27 mouse cellular contexts compared by ENCODE assay signal in the genomic region with DNA sequence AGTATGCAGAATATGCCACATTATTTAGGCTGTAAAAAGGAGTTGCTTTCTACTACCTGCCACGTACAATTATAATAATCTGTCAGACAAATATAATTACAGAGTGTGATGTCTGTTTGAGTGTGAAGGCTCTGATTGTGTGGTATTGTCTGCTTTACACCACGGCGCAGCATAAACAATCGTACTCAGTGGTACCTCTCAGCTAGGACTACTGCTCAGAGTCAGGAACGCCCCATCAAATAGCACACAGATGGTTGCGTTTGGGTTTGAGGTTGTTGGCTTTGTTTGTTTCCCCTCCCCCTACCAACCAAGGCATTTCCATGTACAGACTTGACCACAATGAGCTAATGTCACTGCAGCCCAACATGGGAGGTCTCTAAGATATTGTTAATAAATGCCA.
A peak's percentile ranks its signal among the peaks of the same experiment; 100 is the strongest.
DNase-seq lines count a peak whose midpoint lies in the region; ATAC-seq and TF ChIP-seq lines count a peak whose summit lies in the region.
"Had no signal": no experiment of that assay in that cellular context is flagged by ENCODE, and none has a peak within 500 bp of the region (broad histone marks: within the 10 kb centered on the region; RNA-seq: fewer than 3 reads in every experiment).

No protein-coding gene starts in this region.

- no peak overlapping the region for H3K4me2 ChIP-seq in forebrain, embryonic 14.5 days (ENCODE audit: low read length)
- no peak overlapping the region for H3K4me2 ChIP-seq in forebrain, embryonic 12.5 days
- H3K4me2 ChIP-seq in stomach, embryonic 16.5 days (ENCODE audit: low read depth, low read length) = no peak overlapping the region
- H3K4me2 ChIP-seq in stomach, postnatal 0 days (replicated peaks; ENCODE audit: low read depth) = no peak overlapping the region
- H3K4me2 ChIP-seq: embryonic facial prominence, embryonic 12.5 days; embryonic facial prominence, embryonic 15.5 days; heart, embryonic 12.5 days; heart, embryonic 15.5 days; hindbrain, embryonic 14.5 days had no signal

- 0 out of 2 replicates have a peak, but pooled peaks have one; percentile 37 for ATAC-seq in forebrain, embryonic 14.5 days
- ATAC-seq in forebrain, embryonic 12.5 days (ENCODE audit: low FRiP score) = no peak
- no peak for ATAC-seq in stomach, embryonic 16.5 days (ENCODE audit: insufficient read depth, low FRiP score)
- no peak for ATAC-seq in stomach, postnatal 0 days (ENCODE audit: low FRiP score, low TSS enrichment)
- ATAC-seq: hindbrain, postnatal 0 days; inflammation-experienced regulatory T-cells, adult 6 months; Patski had no signal

- TF ChIP-seq EP300 in stomach, postnatal 0 days (optimal IDR thresholded peaks at IDR 0.05) = no peak

- DNase-seq in forebrain, embryonic 14.5 days (ENCODE audit: low spot score) = no peak
- no peak for DNase-seq in layer of hippocampus, adult 2 months (ENCODE audit: low spot score in 2 of 2)
- DNase-seq in layer of hippocampus, adult 8-10 months (ENCODE audit: low spot score in 2 of 2) = no peak
- no peak for DNase-seq in stomach, postnatal 0 days (ENCODE audit: low spot score)
- no peak for DNase-seq in embryonic facial prominence, embryonic 10.5 days (ENCODE audit: low spot score)
- DNase-seq: adrenal gland, postnatal 10 days; adrenal gland, postnatal 36 days; B cell, adult 2 months; cerebellum, adult 18-20 months; cerebellum, adult 9-10 months; cerebellum, postnatal 14 days; gastrocnemius, postnatal 10 days; gastrocnemius, postnatal 36 days; heart, postnatal 10 days; heart, postnatal 36 days had no signal

- no peak overlapping the region for H3K27ac ChIP-seq in forebrain, embryonic 14.5 days (ENCODE audit: low read depth, low read length)
- H3K27ac ChIP-seq in forebrain, embryonic 12.5 days = no peak overlapping the region
- H3K27ac ChIP-seq in layer of hippocampus, adult 2 months = 0 out of 2 replicates have a peak overlapping the region, but pooled peaks have one; percentile 25
- peak overlapping the region; percentile 33; the same call in 1 of the 2 replicates for H3K27ac ChIP-seq in stomach, embryonic 16.5 days (ENCODE audit: low read length)
- H3K27ac ChIP-seq in stomach, postnatal 0 days (replicated peaks) = no peak overlapping the region
- H3K27ac ChIP-seq in embryonic facial prominence, embryonic 10.5 days (replicated peaks) = no peak overlapping the region
- H3K27ac ChIP-seq: embryonic facial prominence, embryonic 12.5 days; embryonic facial prominence, embryonic 15.5 days; heart, embryonic 15.5 days; hindbrain, embryonic 14.5 days; hindbrain, postnatal 0 days had no signal

- no peak overlapping the region for H3K9ac ChIP-seq in forebrain, embryonic 14.5 days (ENCODE audit: low read length)
- no peak overlapping the region for H3K9ac ChIP-seq in forebrain, embryonic 12.5 days
- no peak overlapping the region for H3K9ac ChIP-seq in stomach, embryonic 16.5 days (ENCODE audit: low read length)
- no peak overlapping the region for H3K9ac ChIP-seq in stomach, postnatal 0 days (ENCODE audit: low read length)
- H3K9ac ChIP-seq: embryonic facial prominence, embryonic 12.5 days; embryonic facial prominence, embryonic 15.5 days; heart, embryonic 12.5 days; heart, embryonic 15.5 days; hindbrain, embryonic 14.5 days had no signal

- WGBS in forebrain, embryonic 14.5 days = 77% methylated on average over 6 of the region's 6 CpGs
- 71% methylated on average over 6 of the region's 6 CpGs for WGBS in forebrain, embryonic 12.5 days
- 73% methylated on average over 6 of the region's 6 CpGs for WGBS in stomach, embryonic 16.5 days
- WGBS in stomach, postnatal 0 days = 75% methylated on average over 6 of the region's 6 CpGs
- WGBS in embryonic facial prominence, embryonic 10.5 days = 81% methylated on average over 6 of the region's 6 CpGs

- no peak for TF ChIP-seq CTCF in layer of hippocampus, adult 2 months (conservative IDR thresholded peaks at IDR 0.05)
- no peak for TF ChIP-seq CTCF in stomach, postnatal 0 days (IDR thresholded peaks at IDR 0.05; ENCODE audit: low read depth)

- no peaks in the 10 kb centered on the region for H3K9me3 ChIP-seq in forebrain, embryonic 14.5 days (replicated peaks; ENCODE audit: control insufficient read depth, low read length)
- H3K9me3 ChIP-seq in forebrain, embryonic 12.5 days = no peaks in the 10 kb centered on the region
- H3K9me3 ChIP-seq in stomach, embryonic 16.5 days (replicated peaks; ENCODE audit: control insufficient read depth, low read length) = no peaks in the 10 kb centered on the region
- no peaks in the 10 kb centered on the region for H3K9me3 ChIP-seq in stomach, postnatal 0 days (ENCODE audit: control insufficient read depth, low read length)
- H3K9me3 ChIP-seq in embryonic facial prominence, embryonic 10.5 days = no peaks in the 10 kb centered on the region
- H3K9me3 ChIP-seq: embryonic facial prominence, embryonic 12.5 days; embryonic facial prominence, embryonic 15.5 days; heart, embryonic 12.5 days; heart, embryonic 15.5 days had no signal

- 0 out of 2 replicates have a peak, but pooled peaks cover 2% of the 10 kb centered on the region for H3K4me1 ChIP-seq in forebrain, embryonic 14.5 days (ENCODE audit: control insufficient read depth, insufficient read depth, low read length)
- H3K4me1 ChIP-seq in forebrain, embryonic 12.5 days = no peaks in the 10 kb centered on the region
- no peaks in the 10 kb centered on the region; the same call in 1 of the 2 replicates for H3K4me1 ChIP-seq in stomach, embryonic 16.5 days (ENCODE audit: control insufficient read depth, insufficient read depth, low read length)
- no peaks in the 10 kb centered on the region for H3K4me1 ChIP-seq in stomach, postnatal 0 days (replicated peaks; ENCODE audit: control insufficient read depth, insufficient read depth)
- no peaks in the 10 kb centered on the region for H3K4me1 ChIP-seq in embryonic facial prominence, embryonic 10.5 days
- H3K4me1 ChIP-seq: embryonic facial prominence, embryonic 12.5 days; heart, embryonic 12.5 days; heart, embryonic 15.5 days had no signal

- no peaks in the 10 kb centered on the region for H3K36me3 ChIP-seq in forebrain, embryonic 14.5 days (ENCODE audit: control insufficient read depth, insufficient read depth, low read length)
- no peaks in the 10 kb centered on the region for H3K36me3 ChIP-seq in forebrain, embryonic 12.5 days (replicated peaks)
- no peaks in the 10 kb centered on the region for H3K36me3 ChIP-seq in stomach, embryonic 16.5 days (ENCODE audit: control insufficient read depth, insufficient read depth, low read length)
- H3K36me3 ChIP-seq in stomach, postnatal 0 days (ENCODE audit: control insufficient read depth, insufficient read depth, low read length) = no peaks in the 10 kb centered on the region
- no peaks in the 10 kb centered on the region for H3K36me3 ChIP-seq in embryonic facial prominence, embryonic 10.5 days (replicated peaks)
- H3K36me3 ChIP-seq: embryonic facial prominence, embryonic 12.5 days; embryonic facial prominence, embryonic 15.5 days; G1E; heart, embryonic 12.5 days; heart, embryonic 15.5 days had no signal

- no peaks in the 10 kb centered on the region for H3K27me3 ChIP-seq in forebrain, embryonic 14.5 days (replicated peaks; ENCODE audit: control insufficient read depth, insufficient read depth, low read length)
- H3K27me3 ChIP-seq in forebrain, embryonic 12.5 days = no peaks in the 10 kb centered on the region
- H3K27me3 ChIP-seq in stomach, embryonic 16.5 days (ENCODE audit: control insufficient read depth, insufficient read depth, low read length) = no peaks in the 10 kb centered on the region
- H3K27me3 ChIP-seq in stomach, postnatal 0 days (ENCODE audit: control insufficient read depth, insufficient read depth, low read length) = no peaks in the 10 kb centered on the region
- no peaks in the 10 kb centered on the region for H3K27me3 ChIP-seq in embryonic facial prominence, embryonic 10.5 days (replicated peaks; ENCODE audit: low read depth, poor library complexity, severe bottlenecking)
- H3K27me3 ChIP-seq: CH12.LX; embryonic facial prominence, embryonic 12.5 days; embryonic facial prominence, embryonic 15.5 days; heart, embryonic 12.5 days; heart, embryonic 15.5 days had no signal

- no peak overlapping the region for H3K4me3 ChIP-seq in forebrain, embryonic 14.5 days (ENCODE audit: low read depth, low read length)
- H3K4me3 ChIP-seq in forebrain, embryonic 12.5 days (replicated peaks) = no peak overlapping the region
- H3K4me3 ChIP-seq in layer of hippocampus, adult 2 months = no peak overlapping the region
- no peak overlapping the region for H3K4me3 ChIP-seq in stomach, embryonic 16.5 days (replicated peaks; ENCODE audit: low read length)
- no peak overlapping the region for H3K4me3 ChIP-seq in stomach, postnatal 0 days (ENCODE audit: low read depth, low read length)
- H3K4me3 ChIP-seq in embryonic facial prominence, embryonic 10.5 days = no peak overlapping the region
- H3K4me3 ChIP-seq: embryonic facial prominence, embryonic 12.5 days; embryonic facial prominence, embryonic 15.5 days; heart, embryonic 12.5 days; heart, embryonic 15.5 days had no signal

Comparison
In these comparisons a context has a peak if more than half of its experiments do, and no peak if none do; other contexts are left out.
1. H3K27ac ChIP-seq: peak in layer of hippocampus, adult 2 months (single experiment) and stomach, embryonic 16.5 days (single experiment); none in forebrain, embryonic 14.5 days (single experiment), forebrain, embryonic 12.5 days (single experiment), stomach, postnatal 0 days (single experiment) and embryonic facial prominence, embryonic 10.5 days (single experiment).